Mouse (Mus musculus): ENCODE data around the gene Olfr539.
"Not testable (repeated sequence)": the region's sequence is repeated elsewhere in the genome, so short reads cannot be mapped to it uniquely, and the experiment has no call there.

Olfr539 gene

DNA sequence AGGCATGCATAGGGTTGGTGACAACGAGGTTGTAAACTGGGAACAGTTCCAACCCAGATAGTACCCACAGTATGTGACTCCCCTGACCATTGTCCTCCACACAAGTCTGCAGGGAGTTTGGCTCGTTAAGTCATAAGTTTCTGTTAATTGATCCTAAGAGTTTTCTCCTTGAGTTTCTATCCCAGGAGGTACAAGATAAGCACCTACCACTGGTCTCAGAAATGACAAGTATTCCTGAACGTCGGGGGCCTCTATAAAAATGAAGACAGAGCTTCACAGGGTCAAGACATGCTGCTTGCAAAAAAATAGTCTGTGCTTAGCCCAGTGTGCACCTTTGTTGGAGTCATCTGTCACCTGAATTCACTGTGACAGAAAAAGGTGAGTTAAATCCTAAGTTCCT lies at the start of gene Olfr539:
TSS of gene Olfr539 (plus strand) at position 301 of the 400 bp plus-strand sequence.
- no peak for DNase-seq (ENCODE audit: low read depth, low spot score)

DNA sequence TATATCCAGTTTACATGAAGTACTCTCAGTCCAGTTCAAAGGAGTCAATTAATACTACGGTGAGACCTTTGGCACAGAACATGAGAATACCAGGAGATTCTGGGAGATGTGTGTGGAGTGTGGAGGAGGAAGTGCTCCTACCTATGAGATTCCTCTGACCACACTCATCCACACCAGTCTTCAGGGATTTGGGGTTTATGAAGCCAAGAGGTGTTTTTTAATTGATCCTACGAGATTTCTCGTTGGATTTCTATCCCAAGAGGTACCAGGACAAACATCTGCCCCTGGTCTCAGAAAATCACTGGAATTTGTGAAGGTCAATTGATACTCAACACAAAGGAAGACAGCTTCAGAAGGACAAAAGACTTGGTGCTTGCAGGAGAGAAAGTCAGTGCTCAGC lies 31.1 kb upstream of the Olfr539 start, which contains the start of gene Olfr61:
TSS of gene Olfr61 (plus strand) at position 301 of the 400 bp plus-strand sequence.
- DNase-seq (ENCODE audit: low read depth, low spot score) = not testable (repeated sequence)

DNA sequence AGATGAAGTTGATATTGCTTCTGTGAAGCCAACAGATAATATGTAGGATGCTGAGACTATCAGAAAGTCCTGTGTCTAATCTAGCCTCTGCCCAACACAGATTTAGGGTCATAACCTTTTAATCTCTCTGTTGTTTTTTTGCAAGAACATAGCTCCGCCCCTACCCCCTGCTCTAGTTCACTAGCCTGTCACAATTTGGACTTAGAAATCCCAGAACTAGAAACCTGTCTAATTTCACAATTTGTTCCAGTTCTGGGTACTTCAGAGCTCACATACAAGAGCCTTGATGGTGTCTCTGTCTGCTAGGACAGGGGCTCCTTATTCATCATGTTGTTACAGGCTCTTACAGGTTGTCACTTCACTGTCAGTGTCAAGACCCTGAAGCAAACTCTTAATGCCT lies 29.2 kb upstream of the Olfr539 start:
- DNase-seq (ENCODE audit: low read depth, low spot score) = no peak

DNA sequence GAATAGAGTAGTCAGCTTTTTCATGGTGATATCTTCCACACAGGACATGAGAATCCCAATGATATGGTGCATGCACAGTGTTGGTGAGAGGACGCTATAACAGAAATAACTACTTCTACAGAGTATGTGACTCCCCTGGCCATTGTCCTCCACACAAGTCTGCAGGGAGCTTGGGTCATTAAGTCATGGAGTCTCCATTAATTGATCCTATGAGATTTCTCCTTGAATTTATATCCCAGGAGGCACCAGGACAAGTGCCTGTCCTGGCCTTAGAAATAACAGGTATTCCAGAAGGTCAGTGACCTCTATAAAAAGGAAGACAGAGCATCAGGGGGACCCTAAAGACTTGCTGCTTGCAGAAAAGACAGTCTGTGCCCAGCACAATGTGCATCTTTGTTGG lies 13.6 kb upstream of the Olfr539 start, which contains the start of gene Olfr53:
TSS of gene Olfr53 (plus strand) at position 301 of the 400 bp plus-strand sequence.
- DNase-seq (ENCODE audit: low read depth, low spot score) = no peak

DNA sequence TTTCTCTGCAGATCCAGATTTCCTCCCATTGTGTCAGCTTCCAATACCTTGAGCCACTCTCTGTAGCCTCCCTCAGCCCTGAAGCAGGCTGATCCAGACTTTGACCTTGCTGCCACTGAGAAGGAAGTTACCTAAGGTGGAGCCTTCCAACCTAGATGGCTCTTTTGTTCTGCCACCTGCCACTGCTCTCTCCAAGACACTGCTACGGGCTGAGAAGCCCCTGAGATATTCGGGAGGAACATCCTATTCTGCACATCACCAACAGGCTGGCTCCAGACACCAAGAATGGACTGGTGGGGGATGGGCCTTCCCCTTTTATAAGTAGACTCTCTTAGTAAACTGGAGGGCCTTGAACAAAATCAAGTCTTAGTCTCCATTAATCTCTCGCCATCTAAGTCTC lies 11.0 kb downstream of the Olfr539 start:
- peak; percentile 55 for DNase-seq (ENCODE audit: low read depth, low spot score)

DNA sequence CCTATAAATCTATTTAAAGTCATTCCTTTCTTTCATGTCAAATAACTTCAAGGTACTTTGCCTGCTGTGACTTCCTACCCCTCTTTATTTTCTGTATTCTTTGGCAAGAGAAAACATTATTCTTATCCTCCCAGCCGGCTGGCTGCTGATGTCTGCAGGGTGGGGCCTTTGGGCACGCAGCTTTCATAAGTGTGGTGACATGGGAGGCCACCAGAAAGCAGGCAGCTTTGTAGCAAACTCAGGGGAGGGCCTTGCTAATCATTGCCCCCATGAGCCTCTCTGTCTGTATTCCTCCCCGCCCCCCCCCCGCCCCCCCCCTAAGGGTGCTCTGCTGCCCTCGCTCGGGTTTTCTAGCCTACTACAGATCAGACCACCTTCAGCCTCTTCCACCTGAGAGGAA lies 16.1 kb downstream of the Olfr539 start:
- DNase-seq (ENCODE audit: low read depth, low spot score) = peak; percentile 17

DNA sequence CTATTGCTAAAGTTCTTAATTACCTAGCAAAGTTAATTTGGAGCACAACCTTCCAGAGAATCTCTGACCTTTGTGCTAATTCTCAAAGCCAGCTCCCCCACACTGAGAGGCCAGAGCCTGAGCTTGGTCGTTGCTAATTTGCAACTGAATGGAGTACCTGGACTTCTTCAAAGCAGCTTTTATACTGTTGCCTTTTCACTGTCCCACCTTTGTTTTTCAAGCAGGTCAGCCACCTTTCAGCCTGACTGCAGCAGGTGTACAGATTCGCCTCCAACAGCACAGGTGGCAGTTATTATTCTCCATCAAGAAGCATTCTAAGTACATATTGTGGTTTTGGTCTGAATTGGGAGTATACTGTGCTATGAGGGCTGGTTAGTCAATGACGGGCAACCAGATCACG lies 19.9 kb downstream of the Olfr539 start:
- DNase-seq (ENCODE audit: low read depth, low spot score) = peak; percentile 64

DNA sequence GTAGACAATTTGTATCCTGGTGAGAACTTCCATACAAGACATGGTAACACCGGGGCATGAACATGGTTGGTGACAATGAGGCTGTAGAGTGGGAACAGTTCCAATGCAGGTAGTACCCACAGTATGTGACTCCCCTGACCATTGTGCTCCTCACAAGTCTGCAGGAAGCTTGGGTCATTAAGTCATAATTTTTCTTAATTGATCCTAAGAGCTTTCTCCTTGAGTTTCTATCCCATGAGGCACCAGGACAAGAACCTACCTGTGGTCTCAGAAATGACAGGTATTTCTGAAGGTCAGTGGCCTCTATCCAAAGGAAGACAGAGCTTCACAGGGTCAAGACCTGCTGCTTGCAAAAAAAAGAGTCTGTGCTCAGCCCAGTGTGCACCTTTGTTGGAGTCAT lies 21.9 kb downstream of the Olfr539 start, which contains the start of gene Olfr45:
TSS of gene Olfr45 (plus strand) at position 301 of the 400 bp plus-strand sequence.
- DNase-seq (ENCODE audit: low read depth, low spot score) = no peak

DNA sequence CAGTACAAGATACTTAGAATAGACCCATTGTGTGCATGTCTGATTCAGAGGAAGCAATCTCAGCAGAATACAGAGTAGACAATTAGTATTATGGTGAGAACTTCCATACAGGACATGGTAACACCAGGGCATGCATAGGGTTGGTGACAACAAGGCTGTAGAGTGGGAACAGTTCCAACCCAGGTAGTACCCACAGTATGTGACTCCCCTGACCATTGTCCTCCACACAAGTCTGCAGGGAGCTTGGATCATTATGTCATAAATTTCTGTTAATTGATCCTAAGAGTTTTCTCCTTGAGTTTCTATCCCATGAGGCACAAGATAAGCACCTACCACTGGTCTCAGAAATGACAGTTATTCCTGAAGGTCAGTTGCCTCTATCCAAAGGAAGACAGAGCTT lies 37.2 kb downstream of the Olfr539 start, which contains the start of gene Olfr541:
TSS of gene Olfr541 (plus strand) at position 301 of the 400 bp plus-strand sequence.
- DNase-seq (ENCODE audit: low read depth, low spot score) = no peak

DNA sequence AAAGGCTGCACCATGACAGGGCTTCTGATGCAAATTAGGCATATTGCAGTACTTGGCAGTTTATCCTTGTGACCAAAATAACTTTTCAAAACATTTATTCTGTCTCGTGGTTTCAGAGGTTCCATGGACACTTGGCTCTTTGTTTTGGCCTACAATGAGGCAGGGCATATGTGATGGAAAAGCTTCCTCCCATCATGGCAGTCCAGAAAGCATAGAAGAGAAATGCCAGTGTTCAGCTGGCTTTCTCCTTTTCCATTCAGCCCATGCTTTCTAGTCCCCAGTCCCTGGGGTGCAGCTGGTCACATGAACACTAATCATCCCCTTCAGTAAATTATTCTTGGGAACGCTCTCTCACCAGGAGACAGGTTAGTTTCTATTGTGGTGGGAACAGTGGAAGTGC lies 46.6 kb downstream of the Olfr539 start:
- DNase-seq (ENCODE audit: low read depth, low spot score) = no peak

DNA sequence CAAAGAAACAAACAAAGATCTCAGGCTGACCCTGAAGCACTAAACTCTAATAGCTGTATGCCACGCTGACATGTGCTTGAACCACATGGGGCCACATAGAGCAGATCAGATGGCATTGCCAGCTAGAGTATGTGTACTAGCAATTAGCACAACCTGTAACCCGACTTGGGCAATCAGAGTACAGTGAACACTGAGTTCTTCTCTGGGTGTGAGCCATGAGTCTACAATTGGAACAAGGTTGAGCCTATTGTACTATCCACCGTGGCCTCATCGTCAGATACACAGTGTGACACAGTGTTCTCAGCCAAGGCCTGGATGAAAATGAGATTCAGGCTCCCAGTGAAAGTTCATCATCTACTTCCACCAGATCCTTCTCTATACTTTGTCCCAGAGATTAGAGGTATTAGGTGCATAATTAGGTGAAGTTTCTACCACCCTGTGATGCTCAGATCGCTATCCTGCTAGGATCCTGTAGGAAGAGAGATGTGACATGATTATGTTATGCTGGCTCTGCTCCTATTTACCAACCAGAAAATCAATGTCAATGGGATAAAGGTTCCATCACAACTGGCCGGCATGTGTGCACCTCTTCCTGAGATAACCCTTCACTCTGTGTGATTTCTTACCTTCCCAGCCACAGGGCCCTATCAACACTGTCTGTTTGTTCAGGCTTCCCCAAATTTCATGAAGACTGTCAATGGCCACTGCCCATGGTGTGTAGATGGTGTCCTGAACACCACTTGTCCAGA lies 48.0 kb downstream of the Olfr539 start:
- DNase-seq (ENCODE audit: low read depth, low spot score) = no peak

DNA sequence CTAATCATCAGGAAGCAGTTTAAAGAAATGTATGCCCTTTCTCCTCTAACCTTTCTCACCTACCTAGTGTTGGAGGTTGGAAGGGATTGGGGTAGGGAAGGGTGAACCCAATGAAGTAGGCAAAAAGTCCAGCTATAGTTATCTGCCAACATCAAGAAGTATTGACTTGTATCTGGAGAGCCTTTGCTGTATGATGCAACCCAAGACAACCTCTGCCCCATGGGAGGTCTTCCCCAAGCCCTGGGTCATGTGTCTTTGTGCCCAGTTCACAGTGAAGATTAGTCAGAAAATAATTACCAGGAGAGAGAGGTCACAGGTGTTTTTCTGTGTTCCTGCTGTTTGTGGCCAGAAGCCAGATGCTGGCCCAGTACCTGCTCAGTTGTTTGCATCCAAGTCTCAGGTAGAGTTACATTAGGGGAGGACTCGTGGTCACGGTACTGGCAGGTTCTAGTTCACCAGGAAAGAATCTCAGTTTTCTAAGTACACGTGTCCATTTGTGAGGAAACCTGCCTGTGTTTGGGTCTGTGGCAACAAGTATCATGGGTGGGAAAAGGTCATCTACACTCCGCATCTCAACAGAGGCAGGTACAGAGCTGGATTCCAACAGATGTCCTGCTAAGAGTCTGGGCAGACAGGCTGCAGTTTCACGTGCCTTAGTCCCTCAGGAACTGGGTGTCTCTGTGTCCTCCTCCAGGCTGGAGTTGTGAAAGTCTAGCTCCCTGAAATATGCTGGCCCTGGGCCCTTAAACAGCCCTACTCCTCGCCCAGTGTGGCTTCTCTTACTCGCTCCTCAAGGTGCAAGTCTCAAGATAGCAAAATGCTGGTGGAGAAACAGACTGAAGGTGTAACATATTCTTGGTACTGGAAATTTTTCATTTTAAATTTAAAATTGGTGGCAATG lies 57.7 kb downstream of the Olfr539 start:
- no peak for DNase-seq (ENCODE audit: low read depth, low spot score)

DNA sequence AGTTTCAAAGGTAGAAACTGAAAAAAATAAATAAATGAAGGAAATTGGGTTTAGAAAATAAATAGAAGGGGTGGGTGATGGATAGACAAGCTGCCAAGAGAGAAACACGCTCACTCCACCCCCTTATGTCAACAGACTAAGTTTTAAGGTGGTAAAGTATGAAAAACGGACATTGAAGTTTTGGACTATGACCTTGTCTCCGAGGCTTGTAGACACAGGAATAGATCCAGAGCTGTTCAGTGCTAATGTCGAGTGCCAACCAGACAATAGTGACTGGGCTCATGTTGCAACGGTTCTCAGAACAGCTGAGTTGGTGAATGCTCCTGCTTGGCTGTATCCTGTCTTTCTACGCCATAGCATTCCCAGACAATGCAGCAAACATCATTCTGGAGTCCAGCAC lies 61.4 kb downstream of the Olfr539 start:
- no peak for DNase-seq (ENCODE audit: low read depth, low spot score)

DNA sequence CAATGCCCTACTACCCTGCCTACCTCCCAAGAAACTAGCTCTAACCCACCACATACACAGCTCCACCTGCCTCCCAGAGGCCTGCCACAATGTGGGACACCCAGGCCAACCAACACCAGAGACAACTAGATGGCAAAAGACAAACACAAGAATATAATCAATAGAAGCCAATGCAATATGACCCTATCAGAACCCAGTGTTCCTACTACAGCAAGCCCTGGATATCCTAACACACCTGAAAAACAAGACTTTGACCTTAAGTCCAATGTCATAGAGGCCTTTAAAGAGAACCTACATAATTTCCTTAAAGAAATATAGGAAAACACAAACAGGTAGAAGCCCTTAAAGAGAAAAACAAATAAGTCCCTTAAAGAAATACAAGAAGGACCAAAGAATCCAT lies 65.8 kb downstream of the Olfr539 start:
- no peak for DNase-seq (ENCODE audit: low read depth, low spot score)

Measured in R1 (cell line).